Mouse (Mus musculus) lung, postnatal 0 days (tissue): ENCODE measurements around the gene Otud5.

Experiments used
- CTCF ChIP-seq: IDR thresholded peaks from 2 replicates; pipeline ENCODE4 v1.5.1; 2016; ENCODE audit warnings: antibody characterized with exemption, mild to moderate bottlenecking
- EP300 ChIP-seq: IDR thresholded peaks from 2 replicates; pipeline ENCODE4 v1.6.1; 2016; ENCODE audit warnings: antibody characterized with exemption, mild to moderate bottlenecking, control low read depth

- TF ChIP-seq EP300 (no peak), CTCF (0 out of 2 replicates have a peak, but pooled peaks have one; percentile 2)
These were observed at the start of gene Otud5 for GRCm38 (mm10) chrX:7841163-7842162.
